Mouse (Mus musculus) hindbrain, embryonic 15.5 days (tissue): ENCODE measurements around the gene Calm2. TPM values are rescaled to one million over a fixed set of nuclear protein-coding genes. Genes with fewer than 3 reads are reported as not detected.

Experiments used
- ATAC-seq: fragments of 200-750 bp; cut with Nextera tagmentation; 2 replicates; pipeline ENCODE4 v1.8.0; 2017; ENCODE audit warnings: low read depth, moderate number of reproducible peaks, moderate TSS enrichment; ENCODE audit not compliant: low FRiP score
- H3K27ac ChIP-seq: fragments of 300-500 bp; sonication (generic); replicated peaks from 2 replicates; pipeline ENCODE4 v1.5.1; 2015; ENCODE audit warnings: mild to moderate bottlenecking, inconsistent platforms
- H3K27me3 ChIP-seq: fragments of 300-500 bp; sonication (generic); 2 replicates; pipeline ENCODE4 v1.6.1; 2015; ENCODE audit warnings: control low read depth, inconsistent platforms
- H3K36me3 ChIP-seq: fragments of 300-500 bp; sonication (generic); 2 replicates; pipeline ENCODE4 v1.6.1; 2015; ENCODE audit warnings: control low read depth, inconsistent platforms
- H3K4me1 ChIP-seq: fragments of 300-500 bp; sonication (generic); replicated peaks from 2 replicates; pipeline ENCODE4 v1.6.1; 2015; ENCODE audit warnings: control low read depth, inconsistent platforms
- H3K4me2 ChIP-seq: fragments of 300-500 bp; sonication (generic); 2 replicates; pipeline ENCODE4 v1.6.1; 2015; ENCODE audit warnings: moderate library complexity, mild to moderate bottlenecking, inconsistent platforms
- H3K4me3 ChIP-seq: fragments of 300-500 bp; sonication (generic); 2 replicates; pipeline ENCODE4 v1.5.1; 2015; ENCODE audit warnings: mild to moderate bottlenecking, inconsistent platforms
- H3K9ac ChIP-seq: fragments of 300-500 bp; sonication (generic); 2 replicates; pipeline ENCODE4 v1.6.1; 2015; ENCODE audit warnings: inconsistent platforms
- H3K9me3 ChIP-seq: fragments of 300-500 bp; sonication (generic); 2 replicates; pipeline ENCODE4 v1.6.1; 2016; ENCODE audit warnings: control low read depth, inconsistent platforms
- WGBS: fragments of 180-500 bp; shearing (Covaris S2); methylation state at CpG from one replicate; pipeline ENCODE4 v1.1.7; 2015; 5-methylcytosine and 5-hydroxymethylcytosine counted together
- polyA plus RNA-seq: library from polyadenylated mRNA; unstranded; fragments of >200 nt; fragmentation: Nextera tagmentation; extraction: Ambion mirVana; gene quantifications from 2 replicates; pipeline ENCODE4 v1.2.1, GENCODE M21; 2015

The Calm2 gene
- polyA plus RNA-seq, 1 experiment from 2014 or later, result 2,541 TPM

DNA sequence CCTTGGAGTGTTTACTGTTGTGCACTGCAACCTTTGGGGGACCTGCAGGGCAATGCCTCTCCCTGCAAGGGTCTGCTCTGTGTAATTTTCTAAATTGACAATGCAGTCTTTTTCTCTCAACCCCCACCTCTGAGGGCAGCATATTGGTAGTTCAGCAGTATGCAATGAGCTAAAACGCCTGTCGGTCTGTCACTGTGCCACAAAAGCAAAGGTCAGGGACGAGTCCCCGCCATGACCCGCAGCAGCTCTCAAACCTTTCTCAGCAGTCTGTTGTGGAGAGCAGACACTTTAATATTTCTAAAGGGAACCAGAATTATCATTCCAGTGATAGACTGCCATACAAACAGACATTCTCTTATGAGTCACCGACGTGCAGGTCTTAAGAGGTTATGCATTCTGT is 11.2 kb upstream of the Calm2 start:
- H3K4me1 ChIP-seq, result peaks cover 41% of the 10 kb centered on the region
- H3K9ac ChIP-seq, result no peak overlapping the region
- no peak overlapping the region for H3K4me3 ChIP-seq
- no peaks in the 10 kb centered on the region for H3K9me3 ChIP-seq
- ATAC-seq, result no peak
- WGBS, result 31% methylated on average over 7 of the region's 7 CpGs
- no peak overlapping the region for H3K4me2 ChIP-seq
- no peak overlapping the region for H3K27ac ChIP-seq
- no peaks in the 10 kb centered on the region for H3K36me3 ChIP-seq
- no peaks in the 10 kb centered on the region for H3K27me3 ChIP-seq

- no peak for ATAC-seq
- Histone ChIP-seq H3K27me3 (no peaks in the 10 kb centered on the region), H3K4me3 (no peak overlapping the region), H3K9ac (no peak overlapping the region), H3K27ac (no peak overlapping the region), H3K9me3 (no peaks in the 10 kb centered on the region), H3K4me1 (peaks cover 17% of the 10 kb centered on the region), H3K36me3 (no peaks in the 10 kb centered on the region), H3K4me2 (no peak overlapping the region)
- WGBS, result 94% methylated on average over 3 of the region's 3 CpGs
These were observed 7.4 kb upstream of the Calm2 start for GRCm38 (mm10) chr17:87454121-87454520.

- H3K9ac ChIP-seq, result no peak overlapping the region
- ATAC-seq, result no peak
- no peaks in the 10 kb centered on the region for H3K9me3 ChIP-seq
- peaks cover 9% of the 10 kb centered on the region for H3K4me1 ChIP-seq
- no peaks in the 10 kb centered on the region for H3K27me3 ChIP-seq
- 83% methylated on average over 7 of the region's 7 CpGs for WGBS
- H3K4me2 ChIP-seq, result no peak overlapping the region
- no peak overlapping the region for H3K4me3 ChIP-seq
- no peak overlapping the region for H3K27ac ChIP-seq
- no peaks in the 10 kb centered on the region for H3K36me3 ChIP-seq
These were observed 6.6 kb upstream of the Calm2 start for GRCm38 (mm10) chr17:87453336-87453735.

GRCm38 (mm10) chr17:87448881-87449280 is 2.1 kb upstream of the Calm2 start:
- Histone ChIP-seq H3K27ac (no peak overlapping the region), H3K9me3 (no peaks in the 10 kb centered on the region), H3K9ac (no peak overlapping the region), H3K4me3 (no peak overlapping the region), H3K36me3 (no peaks in the 10 kb centered on the region), H3K4me2 (no peak overlapping the region), H3K4me1 (peaks cover 19% of the 10 kb centered on the region), H3K27me3 (no peaks in the 10 kb centered on the region)
- ATAC-seq, result no peak
- 88% methylated on average over 8 of the region's 8 CpGs for WGBS

- ATAC-seq, result no peak
- H3K27me3 ChIP-seq, result no peaks in the 10 kb centered on the region
- H3K4me3 ChIP-seq, result no peak overlapping the region
- no peaks in the 10 kb centered on the region for H3K36me3 ChIP-seq
- WGBS, result 81% methylated on average over 9 of the region's 9 CpGs
- no peaks in the 10 kb centered on the region for H3K9me3 ChIP-seq
- no peak overlapping the region for H3K9ac ChIP-seq
- no peak overlapping the region for H3K4me2 ChIP-seq
- peaks cover 24% of the 10 kb centered on the region for H3K4me1 ChIP-seq
- peak overlapping the region; percentile 99 for H3K27ac ChIP-seq
These were observed 1.6 kb upstream of the Calm2 start for GRCm38 (mm10) chr17:87448339-87448738.

- H3K4me1 ChIP-seq, result peaks cover 31% of the 10 kb centered on the region
- ATAC-seq, result no peak
- no peaks in the 10 kb centered on the region for H3K36me3 ChIP-seq
- no peaks in the 10 kb centered on the region for H3K9me3 ChIP-seq
- H3K4me2 ChIP-seq, result peak overlapping the region; percentile 69
- H3K27me3 ChIP-seq, result no peaks in the 10 kb centered on the region
- 34% methylated on average over 12 of the region's 12 CpGs for WGBS
- H3K9ac ChIP-seq, result peak overlapping the region; percentile 64
- peak overlapping the region; percentile 99 for H3K27ac ChIP-seq
- H3K4me3 ChIP-seq, result peak overlapping the region; percentile 94
These were observed 971 bp upstream of the Calm2 start for GRCm38 (mm10) chr17:87447612-87448200.

GRCm38 (mm10) chr17:87445917-87446766 is 593 bp downstream of the Calm2 start:
- Histone ChIP-seq H3K9me3 (no peaks in the 10 kb centered on the region), H3K4me3 (peak overlapping the region; percentile 94), H3K36me3 (no peaks in the 10 kb centered on the region), H3K27me3 (no peaks in the 10 kb centered on the region), H3K4me1 (peaks cover 45% of the 10 kb centered on the region), H3K9ac (peak overlapping the region; percentile 100), H3K27ac (peak overlapping the region; percentile 99), H3K4me2 (peak overlapping the region; percentile 69)
- WGBS, result under 1% methylated on average over 53 of the region's 86 CpGs
- ATAC-seq, result peak; percentile 71

DNA sequence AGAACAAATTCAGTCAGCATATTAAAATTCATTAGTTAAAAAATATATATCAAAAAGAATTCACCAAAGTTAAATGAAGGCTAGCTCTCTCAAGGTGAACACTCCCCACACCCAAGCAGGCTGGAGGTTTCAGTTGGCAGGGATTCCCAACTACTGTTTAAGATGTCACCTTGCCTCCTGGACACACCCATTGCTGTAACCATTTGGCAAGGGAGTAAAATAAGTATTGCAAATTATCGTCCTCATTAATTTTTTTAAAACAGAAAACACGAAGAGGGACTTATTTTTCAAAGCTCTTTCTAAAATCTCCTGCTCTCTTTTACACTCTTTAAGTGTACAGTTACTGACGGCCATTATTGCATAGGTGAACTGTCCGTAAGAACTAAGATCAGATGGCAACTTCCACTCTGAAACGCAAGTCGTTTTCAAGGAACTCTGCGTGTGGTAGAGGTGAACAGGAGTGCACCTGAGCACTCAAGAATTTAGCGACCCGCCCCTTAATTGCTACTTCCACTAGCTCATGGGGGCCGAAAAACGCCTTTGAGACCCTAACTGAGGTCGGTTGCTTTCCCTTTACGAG is 1.3 kb downstream of the Calm2 start:
- Histone ChIP-seq H3K36me3 (no peaks in the 10 kb centered on the region), H3K4me3 (peak overlapping the region; percentile 94), H3K9me3 (no peaks in the 10 kb centered on the region), H3K4me1 (peaks cover 49% of the 10 kb centered on the region), H3K9ac (peak overlapping the region; percentile 100), H3K27ac (peak overlapping the region; percentile 99), H3K27me3 (no peaks in the 10 kb centered on the region), H3K4me2 (peak overlapping the region; percentile 69)
- ATAC-seq, result no peak
- 0% methylated on average over 13 of the region's 13 CpGs for WGBS

DNA sequence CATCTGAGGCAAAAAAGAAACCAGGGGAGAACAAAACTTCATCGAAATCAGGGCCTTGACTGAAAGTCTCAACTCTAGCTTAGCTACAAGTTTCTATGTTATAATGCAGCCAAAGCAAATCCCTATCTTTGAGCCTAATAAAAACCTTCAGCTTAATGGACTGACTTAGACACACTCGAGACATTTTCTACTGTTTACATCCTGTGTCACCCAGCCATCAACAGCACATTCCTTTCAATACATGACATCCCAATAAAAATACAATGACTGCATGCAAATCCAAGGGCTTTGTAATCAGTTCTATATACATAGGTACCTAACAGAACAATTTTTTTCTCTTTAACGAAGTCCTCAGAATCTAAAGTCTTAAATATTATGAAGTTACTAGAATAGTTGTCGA is 2.0 kb downstream of the Calm2 start:
- Histone ChIP-seq H3K27ac (no peak overlapping the region), H3K36me3 (no peaks in the 10 kb centered on the region), H3K9ac (peak overlapping the region; percentile 22; the same call in 1 of the 2 replicates), H3K4me1 (peaks cover 54% of the 10 kb centered on the region), H3K9me3 (no peaks in the 10 kb centered on the region), H3K27me3 (no peaks in the 10 kb centered on the region), H3K4me2 (peak overlapping the region; percentile 69), H3K4me3 (peak overlapping the region; percentile 38)
- WGBS, result 44% methylated on average over 4 of the region's 4 CpGs
- no peak for ATAC-seq

DNA sequence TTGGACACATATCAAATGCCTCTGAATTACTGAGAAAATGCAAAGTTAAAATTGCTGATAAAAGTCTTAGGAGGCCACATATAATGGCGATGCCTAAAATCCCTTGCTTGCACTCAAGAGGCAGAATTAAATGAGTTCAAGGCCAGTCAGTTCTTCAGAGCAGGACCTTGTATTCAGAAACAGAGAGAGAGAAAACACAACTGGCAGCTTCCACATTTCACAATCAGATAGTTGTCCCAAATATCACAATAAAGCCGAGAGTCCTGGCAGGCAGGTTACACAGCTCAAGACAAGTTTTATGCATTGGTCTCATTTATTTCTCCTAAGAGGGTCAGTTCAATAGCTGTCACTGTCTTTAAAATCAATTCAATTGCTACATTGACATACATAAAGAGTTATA is 5.2 kb downstream of the Calm2 start:
- no peak for ATAC-seq
- H3K9me3 ChIP-seq, result no peaks in the 10 kb centered on the region
- no peaks in the 10 kb centered on the region for H3K36me3 ChIP-seq
- H3K4me3 ChIP-seq, result peak overlapping the region; percentile 7; the same call in 1 of the 2 replicates
- H3K4me2 ChIP-seq, result peak overlapping the region; percentile 69
- no peak overlapping the region for H3K27ac ChIP-seq
- no peak overlapping the region for H3K9ac ChIP-seq
- 61% methylated on average over 2 of the region's 2 CpGs for WGBS
- H3K27me3 ChIP-seq, result no peaks in the 10 kb centered on the region
- H3K4me1 ChIP-seq, result peaks cover 67% of the 10 kb centered on the region

GRCm38 (mm10) chr17:87439441-87439840 is 7.3 kb downstream of the Calm2 start:
- Histone ChIP-seq H3K9ac (no peak overlapping the region), H3K27me3 (no peaks in the 10 kb centered on the region), H3K9me3 (no peaks in the 10 kb centered on the region), H3K4me3 (no peak overlapping the region), H3K36me3 (peaks cover 15% of the 10 kb centered on the region), H3K4me1 (peaks cover 63% of the 10 kb centered on the region), H3K4me2 (no peak overlapping the region), H3K27ac (no peak overlapping the region)
- no peak for ATAC-seq
- 80% methylated on average over 2 of the region's 2 CpGs for WGBS

DNA sequence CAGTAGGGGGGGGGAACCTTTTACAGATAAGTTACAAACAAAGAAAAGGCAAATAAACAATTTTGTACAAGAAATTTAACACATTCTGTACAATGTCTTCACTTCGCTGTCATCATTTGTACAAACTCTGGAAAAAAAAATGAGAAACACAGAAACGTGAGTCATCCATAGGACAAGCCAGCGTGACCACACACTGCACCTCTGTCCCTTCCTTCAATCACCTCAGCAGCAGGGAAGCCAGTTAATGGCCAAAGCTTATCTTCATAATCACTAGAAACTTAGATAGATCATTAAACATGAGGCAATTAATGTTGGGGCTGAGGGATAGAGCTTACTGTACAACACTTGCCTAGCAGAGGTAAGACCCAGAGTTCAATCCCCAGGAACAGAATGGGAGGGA is 12.8 kb downstream of the Calm2 start:
- Histone ChIP-seq H3K4me1 (peaks cover 19% of the 10 kb centered on the region), H3K4me3 (no peak overlapping the region), H3K36me3 (peaks cover 54% of the 10 kb centered on the region), H3K27me3 (no peaks in the 10 kb centered on the region), H3K9me3 (no peaks in the 10 kb centered on the region), H3K27ac (no peak overlapping the region), H3K4me2 (no peak overlapping the region), H3K9ac (no peak overlapping the region)
- WGBS, result 85% methylated on average over 3 of the region's 3 CpGs
- ATAC-seq, result no peak
